Mouse (Mus musculus): Measurements from ENCODE around the gene Syt14. TPM values are rescaled to one million over a fixed set of nuclear protein-coding genes. Genes with fewer than 3 reads are reported as not detected.

Syt14 gene
- polyA plus RNA-seq, 1 experiment: not detected

GRCm38 (mm10) chr1:193001587-193001986, 34.0 kb downstream of the Syt14 start:
- H3K27me3 ChIP-seq (ENCODE audit: control insufficient read depth, insufficient read depth, insufficient read length): no peaks in the 10 kb centered on the region
- H3K79me2 ChIP-seq (ENCODE audit: control insufficient read depth, insufficient read depth): no peaks in the 10 kb centered on the region
- no peak overlapping the region for H3ac ChIP-seq (ENCODE audit: control insufficient read depth, insufficient read length)
- H3K36me3 ChIP-seq (ENCODE audit: control insufficient read depth, insufficient read depth): no peaks in the 10 kb centered on the region
- H3K4me3 ChIP-seq: no peak overlapping the region
- H3K4me2 ChIP-seq (ENCODE audit: low read depth): no peak overlapping the region
- no peak for TF ChIP-seq CEBPB (IDR thresholded peaks at IDR 0.05; ENCODE audit: insufficient read depth, poor library complexity, severe bottlenecking)
- no peak for TF ChIP-seq TCF12 (IDR thresholded peaks at IDR 0.05; ENCODE audit: insufficient read depth, poor library complexity, severe bottlenecking)
- TF ChIP-seq E2F4 (IDR thresholded peaks at IDR 0.05; ENCODE audit: insufficient read depth): no peak
- no peak for TF ChIP-seq POLR2A (IDR thresholded peaks at IDR 0.05; ENCODE audit: insufficient read length, low read depth)
- TF ChIP-seq POLR2AphosphoS2 (IDR thresholded peaks at IDR 0.05; ENCODE audit: insufficient read length, low read depth): no peak
- no peak for TF ChIP-seq USF1 (IDR thresholded peaks at IDR 0.05; ENCODE audit: low read depth)
- TF ChIP-seq SRF (IDR thresholded peaks at IDR 0.05; ENCODE audit: control insufficient read depth, insufficient read length, low read depth): no peak
- no peak for TF ChIP-seq MYOD1 (IDR thresholded peaks at IDR 0.05; ENCODE audit: control insufficient read depth in 1 of 3, insufficient read length in 2 of 3, low read depth in 2 of 3)
- TF ChIP-seq MAX (IDR thresholded peaks at IDR 0.05; ENCODE audit: low read depth): no peak
- TF ChIP-seq REST (IDR thresholded peaks at IDR 0.05; ENCODE audit: insufficient read depth, insufficient read length): no peak
- no peak for TF ChIP-seq TCF3 (IDR thresholded peaks at IDR 0.05; ENCODE audit: insufficient read length, low read depth)
- TF ChIP-seq MYOG (IDR thresholded peaks at IDR 0.05; ENCODE audit: control insufficient read depth in 1 of 3, insufficient read depth in 1 of 3, insufficient read length in 2 of 3, low read depth in 2 of 3): no peak

DNA sequence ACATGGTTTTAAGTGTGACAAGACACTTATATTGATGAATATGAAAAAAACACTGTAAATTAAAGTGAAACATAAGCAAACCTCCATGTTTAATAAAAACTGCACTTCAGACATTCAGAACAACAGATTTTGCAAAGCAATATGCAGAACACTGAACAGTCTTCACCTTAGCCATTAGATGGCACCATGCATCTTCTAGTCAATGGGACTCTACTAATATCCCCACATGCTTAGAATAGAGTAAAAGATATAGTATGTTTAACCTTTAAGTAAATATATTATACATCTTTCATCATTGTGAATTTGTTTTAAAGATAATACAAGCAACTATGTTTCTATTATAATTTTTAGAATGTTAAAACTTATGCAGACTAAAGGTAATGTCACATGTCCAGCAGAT, 34.7 kb downstream of the Syt14 start:
- Histone ChIP-seq H3K79me2 (ENCODE audit: control insufficient read depth, insufficient read depth) (no peaks in the 10 kb centered on the region), H3K4me2 (ENCODE audit: low read depth) (no peak overlapping the region), H3ac (ENCODE audit: control insufficient read depth, insufficient read length) (no peak overlapping the region), H3K36me3 (ENCODE audit: control insufficient read depth, insufficient read depth) (no peaks in the 10 kb centered on the region), H3K27me3 (ENCODE audit: control insufficient read depth, insufficient read depth, insufficient read length) (no peaks in the 10 kb centered on the region), H3K4me3 (no peak overlapping the region)
- no peak for TF ChIP-seq SRF (IDR thresholded peaks at IDR 0.05; ENCODE audit: control insufficient read depth, insufficient read length, low read depth)

DNA sequence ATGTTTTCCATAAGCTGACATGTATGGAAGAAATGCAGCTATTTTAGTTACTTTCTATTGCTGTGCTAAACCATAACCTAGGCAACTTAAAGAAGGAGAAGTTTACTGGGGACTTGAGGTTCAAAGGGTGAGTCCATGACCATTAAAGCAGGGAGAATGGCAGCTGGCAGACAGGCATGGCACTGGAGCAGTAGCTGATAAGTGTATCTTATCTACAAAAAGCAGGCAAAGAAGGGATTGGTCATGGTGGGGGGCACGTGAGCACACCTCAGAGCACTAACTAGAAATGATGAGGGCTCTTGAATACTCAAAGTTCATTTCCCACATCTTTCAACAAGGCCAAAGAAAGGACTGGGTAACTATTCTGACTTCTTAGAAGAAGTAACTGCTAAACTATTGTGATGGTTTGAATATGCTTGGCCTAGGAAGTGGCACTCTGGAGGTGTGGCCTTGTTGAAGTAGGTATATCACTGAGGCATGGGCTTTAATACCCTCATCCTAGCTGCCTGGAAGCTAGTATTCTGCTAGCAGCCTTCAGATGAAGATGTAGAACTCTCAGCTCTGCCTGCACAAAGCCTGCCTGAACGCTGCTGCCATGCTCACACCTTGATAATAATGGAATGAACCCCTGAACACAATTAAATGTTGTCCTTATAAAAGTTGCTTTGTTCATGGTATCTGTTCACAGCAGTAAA, 41.2 kb downstream of the Syt14 start:
- no peak for TF ChIP-seq TCF12 (IDR thresholded peaks at IDR 0.05; ENCODE audit: insufficient read depth, poor library complexity, severe bottlenecking)
- no peak for TF ChIP-seq POLR2A (IDR thresholded peaks at IDR 0.05; ENCODE audit: insufficient read length, low read depth)
- no peak for TF ChIP-seq MYOD1 (IDR thresholded peaks at IDR 0.05; ENCODE audit: control insufficient read depth in 1 of 3, insufficient read length in 2 of 3, low read depth in 2 of 3)
- no peak for TF ChIP-seq MYOG (IDR thresholded peaks at IDR 0.05; ENCODE audit: control insufficient read depth in 1 of 3, insufficient read depth in 1 of 3, insufficient read length in 2 of 3, low read depth in 2 of 3)
- no peak for TF ChIP-seq USF1 (IDR thresholded peaks at IDR 0.05; ENCODE audit: low read depth)
- TF ChIP-seq SRF (IDR thresholded peaks at IDR 0.05; ENCODE audit: control insufficient read depth, insufficient read length, low read depth): no peak
- H3K79me2 ChIP-seq (ENCODE audit: control insufficient read depth, insufficient read depth): no peaks in the 10 kb centered on the region
- no peaks in the 10 kb centered on the region for H3K36me3 ChIP-seq (ENCODE audit: control insufficient read depth, insufficient read depth)
- no peaks in the 10 kb centered on the region for H3K27me3 ChIP-seq (ENCODE audit: control insufficient read depth, insufficient read depth, insufficient read length)
- no peak overlapping the region for H3K4me3 ChIP-seq
- no peak overlapping the region for H3K4me2 ChIP-seq (ENCODE audit: low read depth)
- H3ac ChIP-seq (ENCODE audit: control insufficient read depth, insufficient read length): no peak overlapping the region

DNA sequence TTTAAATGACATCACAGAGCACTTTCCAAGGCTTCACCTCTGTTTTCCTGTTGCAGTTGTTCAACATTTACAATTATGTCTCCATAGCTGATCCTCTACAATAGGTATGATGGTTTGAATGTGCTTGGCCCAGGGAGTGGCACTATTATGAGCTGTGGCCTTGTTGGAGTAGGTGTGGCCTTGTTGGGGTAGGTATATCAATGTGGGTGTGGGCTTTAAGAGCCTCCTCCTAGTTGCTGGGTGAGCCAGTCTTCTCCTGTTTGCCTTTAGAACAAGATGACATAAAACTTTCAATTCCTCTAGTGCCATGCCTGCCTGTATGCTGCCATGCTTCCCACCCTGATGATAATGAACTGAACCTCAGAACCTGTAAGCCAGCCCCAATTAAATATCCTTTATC, 42.1 kb downstream of the Syt14 start:
- Histone ChIP-seq H3ac (ENCODE audit: control insufficient read depth, insufficient read length) (no peak overlapping the region), H3K4me2 (ENCODE audit: low read depth) (no peak overlapping the region), H3K4me3 (no peak overlapping the region), H3K27me3 (ENCODE audit: control insufficient read depth, insufficient read depth, insufficient read length) (no peaks in the 10 kb centered on the region), H3K36me3 (ENCODE audit: control insufficient read depth, insufficient read depth) (no peaks in the 10 kb centered on the region), H3K79me2 (ENCODE audit: control insufficient read depth, insufficient read depth) (no peaks in the 10 kb centered on the region)
- TF ChIP-seq TCF3 (IDR thresholded peaks at IDR 0.05; ENCODE audit: insufficient read length, low read depth): no peak
- no peak for TF ChIP-seq USF1 (IDR thresholded peaks at IDR 0.05; ENCODE audit: low read depth)
- no peak for TF ChIP-seq E2F4 (IDR thresholded peaks at IDR 0.05; ENCODE audit: insufficient read depth)
- no peak for TF ChIP-seq POLR2A (IDR thresholded peaks at IDR 0.05; ENCODE audit: insufficient read length, low read depth)
- TF ChIP-seq REST (IDR thresholded peaks at IDR 0.05; ENCODE audit: insufficient read depth, insufficient read length): no peak
- no peak for TF ChIP-seq MAX (IDR thresholded peaks at IDR 0.05; ENCODE audit: low read depth)
- TF ChIP-seq MYOD1 (IDR thresholded peaks at IDR 0.05; ENCODE audit: control insufficient read depth in 1 of 3, insufficient read length in 2 of 3, low read depth in 2 of 3): no peak
- TF ChIP-seq MYOG (IDR thresholded peaks at IDR 0.05; ENCODE audit: control insufficient read depth in 1 of 3, insufficient read depth in 1 of 3, insufficient read length in 2 of 3, low read depth in 2 of 3): no peak

DNA sequence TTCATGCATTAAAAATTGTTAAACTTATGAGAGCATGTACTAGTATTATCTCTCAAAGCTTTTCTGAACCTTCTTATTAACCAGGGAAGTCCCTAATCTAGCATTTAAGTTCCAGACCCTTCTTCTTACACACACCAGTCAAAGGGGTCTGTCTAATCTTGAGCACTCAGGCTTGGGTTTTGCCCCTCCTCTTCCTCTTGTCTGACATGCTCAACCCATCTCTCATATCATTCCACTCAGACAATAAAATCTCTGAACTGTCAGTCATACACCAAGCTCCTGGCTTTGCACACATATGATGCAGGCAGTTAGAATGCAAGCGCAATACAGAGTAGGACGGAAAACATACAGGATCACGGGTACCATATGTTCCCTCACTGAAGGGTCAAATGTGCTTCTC, 48.4 kb downstream of the Syt14 start:
- Histone ChIP-seq H3K27me3 (ENCODE audit: control insufficient read depth, insufficient read depth, insufficient read length) (no peaks in the 10 kb centered on the region), H3K4me2 (ENCODE audit: low read depth) (no peak overlapping the region), H3ac (ENCODE audit: control insufficient read depth, insufficient read length) (no peak overlapping the region), H3K36me3 (ENCODE audit: control insufficient read depth, insufficient read depth) (no peaks in the 10 kb centered on the region), H3K79me2 (ENCODE audit: control insufficient read depth, insufficient read depth) (no peaks in the 10 kb centered on the region), H3K4me3 (no peak overlapping the region)
- TF ChIP-seq MYOD1 (IDR thresholded peaks at IDR 0.05; ENCODE audit: control insufficient read depth in 1 of 3, insufficient read length in 2 of 3, low read depth in 2 of 3) (no peak), POLR2AphosphoS2 (IDR thresholded peaks at IDR 0.05; ENCODE audit: insufficient read length, low read depth) (no peak), MAX (IDR thresholded peaks at IDR 0.05; ENCODE audit: low read depth) (no peak), TCF3 (IDR thresholded peaks at IDR 0.05; ENCODE audit: insufficient read length, low read depth) (no peak), MYOG (IDR thresholded peaks at IDR 0.05; ENCODE audit: control insufficient read depth in 1 of 3, insufficient read depth in 1 of 3, insufficient read length in 2 of 3, low read depth in 2 of 3) (no peak), SRF (IDR thresholded peaks at IDR 0.05; ENCODE audit: control insufficient read depth, insufficient read length, low read depth) (no peak), CEBPB (IDR thresholded peaks at IDR 0.05; ENCODE audit: insufficient read depth, poor library complexity, severe bottlenecking) (no peak), REST (IDR thresholded peaks at IDR 0.05; ENCODE audit: insufficient read depth, insufficient read length) (no peak), POLR2A (IDR thresholded peaks at IDR 0.05; ENCODE audit: insufficient read length, low read depth) (no peak)
